ENCODE assay signal across 1 mouse cellular context in genomic region chr19:42176841-42177240, GRCm38 (mm10).
TF ChIP-seq lines count a peak whose summit lies in the region.

No protein-coding gene starts in this region.

TF ChIP-seq in MEL, 35 proteins besides CTCF, POLR2A, EP300 and RAD21 (continued from another document):
- TF ChIP-seq POLR2AphosphoS5 (IDR thresholded peaks at IDR 0.05; ENCODE audit: borderline replicate concordance, low read depth, low read length) (no peak), GABPA (IDR thresholded peaks at IDR 0.05; ENCODE audit: low read depth, low read length) (no peak), MAFK (IDR thresholded peaks at IDR 0.05; ENCODE audit: borderline replicate concordance, low read depth, low read length) (peak; percentile 77; the same call in 1 of the 2 replicates), USF2 (IDR thresholded peaks at IDR 0.05; ENCODE audit: borderline replicate concordance in 1 of 2, insufficient read depth in 1 of 2, low read depth in 1 of 2, low read length in 2 of 2) (no peak), UBTF (IDR thresholded peaks at IDR 0.05; ENCODE audit: borderline replicate concordance, insufficient read depth, low read depth, low read length) (no peak), ETS1 (IDR thresholded peaks at IDR 0.05; ENCODE audit: low read depth, low read length) (peak; percentile 96), NELFE (IDR thresholded peaks at IDR 0.05; ENCODE audit: low read depth, low read length) (no peak), ELF1 (IDR thresholded peaks at IDR 0.05; ENCODE audit: low read depth, low read length) (peak; percentile 65; the same call in 1 of the 2 replicates), MAZ (IDR thresholded peaks at IDR 0.05; ENCODE audit: low read depth, low read length) (peak; percentile 46; the same call in 1 of the 2 replicates), MXI1 (IDR thresholded peaks at IDR 0.05; ENCODE audit: low read depth, low read length) (peak; percentile 69), BHLHE40 (IDR thresholded peaks at IDR 0.05; ENCODE audit: borderline replicate concordance, low read depth, low read length) (peak; percentile 77), NRF1 (IDR thresholded peaks at IDR 0.05; ENCODE audit: insufficient read depth, low read depth, low read length, poor library complexity, severe bottlenecking) (no peak), POLR2AphosphoS2 (IDR thresholded peaks at IDR 0.05; ENCODE audit: low read length) (no peak; the same call in 1 of the 2 replicates), MAX (IDR thresholded peaks at IDR 0.05; ENCODE audit: low read length) (no peak), E2F4 (IDR thresholded peaks at IDR 0.05; ENCODE audit: borderline replicate concordance, low read depth, low read length) (no peak), TCF12 (IDR thresholded peaks at IDR 0.05; ENCODE audit: low read depth, low read length) (peak; percentile 100), ZKSCAN1 (IDR thresholded peaks at IDR 0.05; ENCODE audit: low read depth, low read length) (no peak; the same call in 1 of the 2 replicates), ZC3H11A (IDR thresholded peaks at IDR 0.05; ENCODE audit: low read depth, low read length) (no peak), SIN3A (IDR thresholded peaks at IDR 0.05; ENCODE audit: low read length) (peak; percentile 93), ZMIZ1 (IDR thresholded peaks at IDR 0.05; ENCODE audit: low read depth, low read length) (0 out of 2 replicates have a peak, but pooled peaks have one; percentile 40), CHD1 (IDR thresholded peaks at IDR 0.05; ENCODE audit: low read depth, low read length) (no peak), TBP (IDR thresholded peaks at IDR 0.05; ENCODE audit: low read depth, low read length) (peak; percentile 45), MEF2A (IDR thresholded peaks at IDR 0.05; ENCODE audit: extremely low read depth, insufficient replicate concordance, low read depth, low read length, poor library complexity, severe bottlenecking) (peak; percentile 51; the same call in 1 of the 2 replicates), CHD2 (IDR thresholded peaks at IDR 0.05; ENCODE audit: low read length) (no peak), GATA1 (IDR thresholded peaks at IDR 0.05; ENCODE audit: low read depth, low read length) (peak; percentile 99), RCOR1 (IDR thresholded peaks at IDR 0.05; ENCODE audit: low read depth, low read length) (peak; percentile 98), TAL1 (IDR thresholded peaks at IDR 0.05; ENCODE audit: low read length) (peak; percentile 99), KAT2A (conservative IDR thresholded peaks at IDR 0.05; ENCODE audit: low read depth, low read length) (0 out of 2 replicates have a peak, but pooled peaks have one; percentile 14), JUND (IDR thresholded peaks at IDR 0.05; ENCODE audit: low read depth, low read length) (no peak)
TF ChIP-seq in MEL: peak in this region for 19.
